Mouse (Mus musculus) left cerebral cortex, adult 18-20 months (tissue): ENCODE measurements around the gene Tmem114. TPM values are rescaled to one million over a fixed set of nuclear protein-coding genes. Genes with fewer than 3 reads are reported as not detected.

ENCODE experiments used
- DNase-seq, 2 experiments: peaks; one replicate each; pipeline ENCODE4 v3.0.0; 2021 to 2022; ENCODE audit warnings: low spot score in 2 of 2, mixed read lengths in 1 of 2
- total RNA-seq, 2 experiments: library from RNA; stranded (reverse); gene quantifications; 2 replicates each; pipeline ENCODE4 v1.2.3; 2021

Tmem114 gene
- total RNA-seq, 2 experiments from 2014 or later, result 1.2 to 1.6 TPM

DNA sequence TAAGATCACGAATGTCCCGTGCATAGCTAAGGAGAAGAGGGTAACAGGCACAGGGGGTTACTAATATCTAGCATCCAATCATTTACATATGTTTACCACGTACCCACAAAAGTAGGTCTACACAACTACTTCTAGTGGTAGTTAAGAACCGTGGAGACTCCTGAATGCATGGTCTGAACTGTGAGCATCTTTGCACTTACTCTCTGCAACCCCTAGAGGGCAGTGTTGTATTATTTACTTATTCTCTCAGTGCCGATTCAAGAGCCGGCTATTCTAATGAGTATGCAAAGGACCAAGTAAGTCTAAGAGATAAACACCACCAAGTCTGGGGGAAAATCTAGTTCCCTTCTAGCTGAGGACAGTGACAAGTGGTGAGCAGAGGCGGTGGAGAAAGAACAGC, 12.7 kb downstream of the Tmem114 start:
- DNase-seq, result no peak

DNA sequence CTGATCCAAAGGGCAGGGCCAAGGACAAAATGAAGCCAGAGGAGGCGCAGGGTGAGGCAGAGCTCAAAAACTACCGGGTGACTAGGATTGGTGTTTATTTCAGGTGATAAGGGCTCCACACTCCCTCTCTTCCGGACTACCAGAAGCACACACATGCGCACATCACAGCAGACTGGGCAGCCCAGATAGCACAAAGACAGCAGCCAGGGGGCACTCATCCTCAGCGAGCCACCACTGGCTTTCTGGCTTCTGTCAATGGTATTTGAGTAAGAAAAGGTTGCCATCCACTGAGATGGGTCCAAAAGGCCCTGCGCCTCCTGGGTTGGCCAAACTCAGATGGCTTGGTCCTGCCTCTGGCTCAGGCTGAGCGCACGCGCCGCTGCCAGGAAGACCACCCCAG, 15.7 kb downstream of the Tmem114 start:
- DNase-seq, result no peak

DNA sequence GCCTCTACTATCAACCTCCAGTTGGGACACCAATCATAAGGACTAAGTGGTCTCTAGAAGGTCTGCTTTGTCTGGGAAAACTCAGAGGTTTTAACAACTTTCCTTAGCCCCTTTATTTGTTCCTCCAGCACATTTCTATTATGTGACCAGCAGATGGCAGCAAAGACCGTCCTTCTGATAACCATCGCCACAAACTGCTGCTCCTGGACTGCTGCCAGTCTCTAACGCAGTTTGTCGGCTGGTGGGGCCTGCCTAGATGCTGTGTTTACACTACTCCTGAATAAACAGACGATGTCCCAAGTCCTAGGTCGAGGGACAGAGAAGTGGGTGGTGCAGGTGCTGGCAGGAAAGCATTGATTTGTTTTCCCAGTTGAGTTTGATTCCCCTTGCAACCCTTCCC, 18.2 kb downstream of the Tmem114 start:
- DNase-seq, result peak; percentile 69 to 73

DNA sequence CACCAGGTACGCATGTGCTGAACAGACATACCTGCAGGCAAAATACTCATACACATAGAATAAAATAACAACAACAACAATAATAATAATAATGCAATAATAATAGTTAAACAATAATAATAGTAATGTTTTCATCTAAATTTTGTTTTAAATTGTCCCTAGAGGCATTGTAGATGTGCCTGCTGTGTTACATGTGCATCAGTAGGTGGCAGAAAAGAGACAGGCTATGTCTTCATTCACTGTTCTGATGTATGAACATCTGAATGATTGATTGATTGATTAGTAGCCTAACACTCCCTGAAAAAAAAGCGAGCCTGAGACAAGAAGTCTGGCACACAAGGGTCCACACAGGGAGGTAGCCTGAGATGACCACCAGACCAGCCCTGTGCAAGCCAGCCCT, 22.3 kb downstream of the Tmem114 start:
- no peak for DNase-seq

DNA sequence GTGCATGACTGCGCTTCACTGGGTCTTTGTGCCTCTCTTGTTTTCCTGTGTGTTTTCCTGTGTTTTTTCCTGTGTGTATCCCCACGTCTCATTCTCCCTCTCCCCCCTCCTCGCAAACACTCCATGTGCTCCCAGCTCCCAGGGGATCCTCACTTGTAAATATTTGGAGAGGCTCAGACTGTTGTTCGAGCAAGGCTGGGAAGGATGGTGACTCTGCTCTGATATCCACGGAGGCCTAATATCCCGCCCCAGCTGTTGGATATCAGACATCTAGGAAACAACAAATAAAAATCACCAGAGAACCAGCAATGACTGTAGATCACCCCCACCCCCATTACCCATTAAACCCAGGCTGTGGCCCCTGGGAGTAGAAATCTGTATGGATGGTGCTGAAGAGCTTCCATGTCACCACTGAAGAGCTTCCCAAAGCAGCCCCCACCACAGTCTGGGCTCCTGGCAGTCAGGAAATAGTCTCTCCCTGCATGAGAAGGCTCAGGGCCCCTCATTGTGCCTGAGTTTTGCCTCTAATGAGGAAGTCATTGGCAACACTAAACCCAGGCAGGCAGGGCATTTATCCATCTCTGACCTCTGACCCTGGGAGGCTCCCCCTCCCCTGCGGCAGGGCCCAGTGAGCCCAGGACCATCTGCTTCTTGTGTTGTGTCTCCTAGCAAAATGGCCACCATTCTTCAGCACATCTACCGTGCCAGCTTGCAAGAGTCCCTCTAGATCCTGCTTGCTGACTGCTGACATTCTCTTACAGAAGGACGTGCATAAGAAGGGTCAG, 23.6 kb downstream of the Tmem114 start:
- no peak for DNase-seq

DNA sequence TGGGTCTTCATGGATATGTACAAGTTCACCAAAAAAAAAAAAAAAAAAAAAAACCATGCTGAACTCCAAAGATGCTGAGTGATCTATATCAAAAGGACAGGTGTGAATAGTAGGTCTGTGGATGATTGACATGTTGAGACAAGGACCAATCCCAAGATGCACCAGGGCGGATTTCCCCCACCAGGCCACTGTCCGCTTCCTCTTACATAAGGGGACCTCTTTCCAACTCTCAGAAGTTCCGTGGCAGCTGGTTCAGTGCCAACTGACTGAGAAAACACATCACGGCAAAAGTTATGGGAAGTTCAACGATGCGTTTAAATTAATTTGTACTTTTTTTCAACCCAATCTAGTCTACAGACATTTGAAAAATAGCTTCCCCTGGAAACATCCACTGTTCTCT, 25.1 kb downstream of the Tmem114 start:
- DNase-seq, result no peak

DNA sequence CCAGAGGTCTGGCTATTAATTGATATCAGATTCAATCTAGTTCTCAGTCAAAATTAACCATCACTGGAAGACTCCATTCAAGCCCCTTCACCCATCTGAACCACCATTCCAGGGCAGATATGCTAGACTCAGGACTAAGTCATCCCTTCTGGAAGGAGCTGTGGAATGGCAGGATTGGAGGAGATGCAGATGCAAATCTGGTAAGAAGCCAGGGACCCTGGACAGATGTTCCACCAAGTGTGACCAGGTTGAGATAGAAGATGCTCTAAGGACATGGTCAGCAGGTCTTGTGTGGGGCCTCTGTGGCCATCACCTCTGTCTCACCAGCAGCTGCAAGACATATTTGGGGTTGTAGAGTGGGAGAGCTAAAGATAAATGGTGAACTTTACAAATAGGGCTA, 30.0 kb downstream of the Tmem114 start:
- DNase-seq, result no peak

DNA sequence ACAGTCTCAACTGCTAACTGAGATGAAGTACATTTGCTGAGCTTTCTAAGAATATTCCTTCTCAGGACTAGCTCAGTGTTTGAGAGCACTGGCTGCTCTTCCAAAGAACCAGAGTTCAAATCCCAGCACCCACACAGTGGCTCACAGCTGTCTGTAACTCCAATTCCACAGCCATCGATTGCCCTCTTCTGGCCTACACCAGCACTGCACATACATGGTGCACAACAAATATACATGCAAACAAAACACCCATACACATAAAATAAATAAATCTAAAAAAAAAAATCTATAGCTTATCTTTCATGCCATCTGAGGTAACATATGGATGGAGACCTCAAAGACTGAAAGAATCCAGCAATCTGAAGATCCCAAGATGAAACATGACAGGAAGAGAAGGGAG, 36.4 kb downstream of the Tmem114 start:
- DNase-seq, result no peak

DNA sequence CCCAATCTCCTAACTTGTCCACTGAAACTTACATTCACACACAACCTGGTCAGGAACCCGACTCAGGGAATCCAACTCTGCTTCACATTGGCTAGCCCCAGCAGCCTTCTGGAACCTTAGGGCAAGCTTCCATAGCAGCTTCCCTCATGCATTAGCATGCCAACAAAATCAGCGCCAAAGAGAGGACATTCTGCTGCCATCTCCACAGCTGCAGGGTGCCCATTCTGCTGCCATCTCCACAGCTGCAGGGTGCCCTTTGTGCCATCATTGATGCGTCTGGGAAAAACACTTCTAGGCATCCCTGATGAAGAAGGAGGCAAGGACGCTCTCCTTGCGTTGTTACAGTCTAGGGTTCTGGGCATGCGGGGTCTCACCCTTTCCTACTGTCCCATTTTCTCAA, 38.5 kb downstream of the Tmem114 start:
- DNase-seq, result no peak

DNA sequence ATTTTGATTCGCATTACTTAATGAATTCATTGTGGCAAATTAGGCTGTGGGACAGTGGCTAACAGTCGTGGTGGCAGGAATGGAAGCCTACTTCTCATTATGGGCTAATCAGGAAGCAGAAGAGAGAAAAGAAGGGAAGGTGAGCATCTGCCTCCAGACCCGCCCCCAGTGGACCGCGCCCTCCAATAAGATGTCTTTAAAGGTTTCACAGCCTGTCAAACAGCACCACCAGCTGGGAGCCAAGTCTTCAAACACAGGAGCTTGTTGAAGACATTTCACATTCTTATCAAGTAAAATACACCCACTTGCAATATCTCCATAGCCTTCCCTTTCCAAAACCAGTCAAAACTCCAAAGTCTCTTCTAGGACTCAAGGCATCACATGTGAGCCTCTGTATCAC, 39.3 kb downstream of the Tmem114 start:
- DNase-seq, result no peak

DNA sequence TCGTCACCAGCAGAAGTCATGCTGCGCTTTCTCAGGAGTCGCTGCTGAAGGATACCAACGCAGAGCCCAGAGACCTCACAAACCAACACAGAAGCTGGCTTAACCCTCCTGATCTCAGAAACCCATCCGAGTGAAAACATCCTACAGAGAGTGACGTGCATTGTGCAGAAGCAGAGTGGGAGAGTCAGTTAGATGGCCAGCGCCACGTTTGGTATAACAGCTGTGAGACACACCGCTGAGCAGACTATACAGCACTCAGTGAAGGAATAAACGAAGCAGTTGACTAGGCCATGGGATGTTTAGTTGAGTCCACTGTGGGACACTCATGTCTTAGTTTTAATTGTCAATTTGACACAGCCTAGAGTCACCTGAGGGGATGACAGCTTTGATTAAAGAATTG, 40.2 kb downstream of the Tmem114 start:
- DNase-seq, result no peak

DNA sequence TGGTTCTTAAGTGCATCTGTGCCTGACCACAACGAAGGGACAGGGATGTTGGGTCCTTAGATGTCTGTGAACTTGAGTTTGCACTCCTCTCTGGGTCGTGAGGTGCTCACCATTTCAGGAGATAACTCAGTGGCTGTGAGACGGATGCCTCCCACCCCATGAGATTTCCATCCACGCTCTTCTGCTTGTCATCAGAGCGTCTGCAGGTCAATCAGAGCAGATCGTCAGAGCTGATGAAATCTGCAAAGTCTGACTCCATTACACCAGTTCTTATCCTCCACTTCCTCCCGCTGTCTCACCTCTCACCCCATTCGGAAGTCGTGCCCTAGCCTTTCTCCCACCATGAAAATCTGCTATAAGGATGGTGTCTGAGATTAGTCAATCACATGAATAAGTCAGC, 41.5 kb downstream of the Tmem114 start:
- DNase-seq, result no peak

DNA sequence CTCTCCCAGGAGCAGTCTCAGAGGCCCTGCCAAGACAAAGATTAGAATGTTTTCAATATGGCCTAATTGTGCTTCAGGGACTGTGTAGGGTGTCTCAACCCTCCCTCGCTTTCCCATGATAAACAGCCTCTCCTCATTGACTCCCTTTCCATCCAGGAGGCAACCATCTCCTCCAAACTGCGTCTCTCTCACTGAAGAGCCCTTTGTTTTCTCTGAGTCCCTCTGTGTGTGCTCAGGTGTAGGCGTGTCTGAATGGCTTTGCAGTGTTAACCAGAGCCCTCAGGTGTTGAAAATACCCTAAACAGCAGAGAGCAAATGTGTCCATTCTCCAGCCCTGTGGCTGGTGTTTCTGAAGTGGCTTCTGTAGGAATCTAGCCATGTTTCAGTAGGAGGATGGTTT, 61.9 kb downstream of the Tmem114 start:
- no peak for DNase-seq

Other genes with a start within 250 kb of the Tmem114 start
- 10 to 100 TPM; 21.7 to 24.0 TPM for gene Mettl22, start 45.7 kb upstream of the Tmem114 start, total RNA-seq
- 100 to 1,000 TPM; 145 to 155 TPM for gene Abat, start 88.3 kb upstream of the Tmem114 start, total RNA-seq
- gene Pmm2, start 212.5 kb upstream of the Tmem114 start, total RNA-seq, result 10 to 100 TPM; 26.0 to 28.9 TPM
- gene Tmem186, start 212.6 kb upstream of the Tmem114 start, total RNA-seq, result 10 to 100 TPM; 12.4 to 12.7 TPM
- 10 to 100 TPM; 13.0 to 19.1 TPM for gene Carhsp1, start 247.0 kb upstream of the Tmem114 start, total RNA-seq